Mouse (Mus musculus) neutrophil, adult 65 days (primary cell): ENCODE measurements around the gene Pik3r5. TPM values are rescaled to one million over a fixed set of nuclear protein-coding genes. Genes with fewer than 3 reads are reported as not detected.

ENCODE experiments used
- total RNA-seq: library from RNA; stranded (reverse); gene quantifications from 2 replicates; pipeline ENCODE4 v1.2.4, GENCODE M21; 2023

The Pik3r5 gene
- total RNA-seq = 87.2 and 117 TPM in 2 replicates

GRCm38 (mm10) chr11:68431699-68432360 lies at the start of gene Pik3r5:
Pik3r5 (plus strand) TSS chr11:68432121.

GRCm38 (mm10) chr11:68400727-68401219 lies 31.1 kb upstream of the Pik3r5 start, which contains the start of gene Ntn1:
Ntn1 (minus strand) TSS chr11:68400823.

GRCm38 (mm10) chr11:68502902-68503629 lies 71.1 kb downstream of the Pik3r5 start, which contains the start of gene Pik3r6:
Pik3r6 (plus strand) TSS chr11:68503019.

Other genes with a start within 250 kb of the Pik3r5 start
- 0.14 TPM in 1 of 2 replicates, not detected in the other for gene Ntn1, start 31.3 kb upstream of the Pik3r5 start, total RNA-seq
- gene Pik3r6, start 70.9 kb downstream of the Pik3r5 start, total RNA-seq = 49.3 and 65.3 TPM in 2 replicates
- 2.4 and 4.8 TPM in 2 replicates for gene Mfsd6l, start 124.1 kb downstream of the Pik3r5 start, total RNA-seq
- not detected in 2 replicates for gene Ccdc42, start 154.9 kb downstream of the Pik3r5 start, total RNA-seq